Mouse (Mus musculus): ENCODE measurements around the gene Tmem123. TPM values are rescaled to one million over a fixed set of nuclear protein-coding genes. Genes with fewer than 3 reads are reported as not detected.
A peak's percentile ranks its signal among the peaks of the same experiment; 100 is the strongest.

The Tmem123 gene
- total RNA-seq (2021): 10 to 100 TPM; 33.9 to 37.0 TPM
- long read RNA-seq, experiment 1, transcript Tmem123-201 (5 exons, 2,907 nt): major isoform, 59 of 69 reads
- long read RNA-seq, experiment 1, partial matches to known transcripts: 4 of 69 reads
- long read RNA-seq, experiment 1, other reads (novel, unspliced or antisense): 5 of 69 reads
- long read RNA-seq, experiment 2, transcript Tmem123-201 (5 exons, 2,907 nt): major isoform, 60 of 64 reads
- long read RNA-seq, experiment 2, partial matches to known transcripts: 0 of 64 reads
- long read RNA-seq, experiment 2, other reads (novel, unspliced or antisense): 2 of 64 reads

- DNase-seq: peak; percentile 99
Measured at GRCm38 (mm10) chr9:7763614-7764300, at the start of gene Tmem123. Gene Tmem123 (plus strand): TSS chr9:7764041.

GRCm38 (mm10) chr9:7714062-7714907 lies 49.6 kb upstream of the Tmem123 start:
- peak; percentile 14 for DNase-seq

GRCm38 (mm10) chr9:7714908-7715175 lies 49.0 kb upstream of the Tmem123 start:
- DNase-seq: no peak

GRCm38 (mm10) chr9:7721543-7721942 lies 42.3 kb upstream of the Tmem123 start:
- no peak for DNase-seq

GRCm38 (mm10) chr9:7728997-7729396 lies 34.8 kb upstream of the Tmem123 start:
- no peak for DNase-seq

GRCm38 (mm10) chr9:7742696-7743095 lies 21.1 kb upstream of the Tmem123 start:
- DNase-seq: no peak

- no peak for DNase-seq
Measured at GRCm38 (mm10) chr9:7744156-7744555, 19.7 kb upstream of the Tmem123 start.

- DNase-seq: no peak
Measured at GRCm38 (mm10) chr9:7748881-7749280, 15.0 kb upstream of the Tmem123 start.

- no peak for DNase-seq
Measured at GRCm38 (mm10) chr9:7749537-7749936, 14.3 kb upstream of the Tmem123 start.

- no peak for DNase-seq
Measured at GRCm38 (mm10) chr9:7755889-7756423, 7.9 kb upstream of the Tmem123 start.

GRCm38 (mm10) chr9:7761906-7762455 lies 1.9 kb upstream of the Tmem123 start:
- DNase-seq: no peak

- DNase-seq: no peak
Measured at GRCm38 (mm10) chr9:7762741-7763140, 1.1 kb upstream of the Tmem123 start.

GRCm38 (mm10) chr9:7764463-7764871 lies 626 bp downstream of the Tmem123 start:
- DNase-seq: peak; percentile 29

GRCm38 (mm10) chr9:7765236-7765635 lies 1.4 kb downstream of the Tmem123 start:
- DNase-seq: no peak

- no peak for DNase-seq
Measured at GRCm38 (mm10) chr9:7766582-7766981, 2.7 kb downstream of the Tmem123 start.

GRCm38 (mm10) chr9:7767526-7767925 lies 3.7 kb downstream of the Tmem123 start:
- DNase-seq: no peak

GRCm38 (mm10) chr9:7769081-7769480 lies 5.2 kb downstream of the Tmem123 start:
- DNase-seq: no peak

- DNase-seq: no peak
Measured at GRCm38 (mm10) chr9:7769491-7769890, 5.7 kb downstream of the Tmem123 start.

GRCm38 (mm10) chr9:7772361-7772760 lies 8.5 kb downstream of the Tmem123 start:
- no peak for DNase-seq

- DNase-seq: no peak
Measured at GRCm38 (mm10) chr9:7772773-7773454, 9.1 kb downstream of the Tmem123 start.

- DNase-seq: no peak
Measured at GRCm38 (mm10) chr9:7773686-7774085, 9.8 kb downstream of the Tmem123 start.

GRCm38 (mm10) chr9:7774538-7774937 lies 10.7 kb downstream of the Tmem123 start:
- no peak for DNase-seq

Measured in gastrocnemius, postnatal 10 days (tissue).